Mouse (Mus musculus): Measurements from ENCODE around the gene Ficd. TPM values are rescaled to one million over a fixed set of nuclear protein-coding genes. Genes with fewer than 3 reads are reported as not detected.

Gene Ficd
- polyA plus RNA-seq (2012; fragmentation: generic; extraction: Trizol), result 5.0 TPM

DNA sequence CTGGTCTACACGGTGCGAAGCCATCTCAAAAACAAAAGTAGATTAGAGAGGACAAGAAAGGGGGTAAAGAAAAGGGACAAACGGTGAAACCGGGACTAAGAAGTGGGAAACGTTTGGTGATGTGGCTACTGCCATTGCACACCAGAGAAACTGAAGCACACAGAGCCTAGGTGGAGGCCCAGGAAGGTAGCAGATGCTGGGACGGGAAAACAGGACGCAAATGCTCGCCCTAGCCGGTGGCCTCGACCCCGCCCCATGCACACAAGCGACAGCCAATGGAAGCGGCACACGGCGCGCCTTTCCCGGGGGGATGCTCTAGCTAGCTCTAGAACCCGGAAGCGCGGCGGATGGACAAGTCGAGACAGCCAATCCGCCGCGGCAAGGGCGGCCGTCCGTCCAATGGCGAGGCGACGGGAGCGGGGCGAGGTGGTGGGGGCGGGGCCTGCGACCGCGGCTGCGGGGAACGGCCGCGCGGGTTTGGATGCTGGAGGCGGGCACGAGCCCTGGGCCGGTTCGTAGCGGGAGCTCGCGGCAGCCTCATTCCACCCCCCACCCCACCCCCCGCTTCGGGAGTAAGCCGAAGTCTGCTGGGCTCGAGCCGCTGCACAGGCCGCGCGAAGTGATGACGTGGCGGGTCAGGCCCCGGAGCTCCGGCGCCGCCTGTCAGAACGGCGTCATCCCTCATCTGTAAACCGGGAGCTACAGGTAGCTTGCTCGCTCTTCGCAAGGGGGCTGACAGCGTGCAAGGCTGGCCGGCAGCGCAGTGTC is at the start of gene Ficd:
Ficd (plus strand) TSS at position 459 of the 768 bp plus-strand sequence.
- Histone ChIP-seq H3K79me2 (ENCODE audit: control insufficient read depth, insufficient read depth) (no peaks in the 10 kb centered on the region), H3K27me3 (ENCODE audit: control insufficient read depth, insufficient read depth, insufficient read length) (peaks cover 6% of the 10 kb centered on the region), H3K4me2 (ENCODE audit: low read depth) (peak within 1 kb of the TSS; percentile 98), H3K4me3 (peak within 1 kb of the TSS; percentile 53), H3K36me3 (ENCODE audit: control insufficient read depth, insufficient read depth) (no peaks in the 10 kb centered on the region), H3ac (ENCODE audit: control insufficient read depth, insufficient read length) (peak within 1 kb of the TSS; percentile 65)
- TF ChIP-seq POLR2A (IDR thresholded peaks at IDR 0.05; ENCODE audit: insufficient read length, low read depth), result peak; percentile 71
- peak in 1 of 3 experiments; percentile 1 for TF ChIP-seq MYOG (IDR thresholded peaks at IDR 0.05; ENCODE audit: control insufficient read depth in 1 of 3, insufficient read depth in 1 of 3, insufficient read length in 2 of 3, low read depth in 2 of 3)
- TF ChIP-seq TCF12 (IDR thresholded peaks at IDR 0.05; ENCODE audit: insufficient read depth, poor library complexity, severe bottlenecking), result no peak
- no peak for TF ChIP-seq MAX (IDR thresholded peaks at IDR 0.05; ENCODE audit: low read depth)
- TF ChIP-seq E2F4 (IDR thresholded peaks at IDR 0.05; ENCODE audit: insufficient read depth), result no peak
- peak; percentile 71 for TF ChIP-seq POLR2AphosphoS2 (IDR thresholded peaks at IDR 0.05; ENCODE audit: insufficient read length, low read depth)

DNA sequence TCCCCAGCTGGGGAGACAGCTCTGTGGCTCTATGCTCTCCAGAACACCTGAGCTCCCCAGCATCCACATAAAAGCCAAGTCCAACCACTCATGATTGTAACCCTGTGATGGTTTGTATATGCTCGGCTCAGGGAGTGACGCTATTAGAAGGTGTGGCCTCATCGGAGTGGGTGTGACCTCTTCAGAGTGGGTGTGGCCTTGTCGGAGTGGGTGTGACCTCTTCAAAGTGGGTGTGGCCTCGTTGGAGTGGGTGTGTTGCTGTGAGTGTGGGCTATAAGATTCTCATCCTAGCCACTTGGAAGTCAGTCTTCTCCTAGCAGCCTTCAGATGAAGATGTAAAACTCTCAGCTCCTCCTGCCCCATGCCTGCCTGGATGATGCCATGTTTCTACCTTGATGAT is 48.1 kb upstream of the Ficd start:
- no peak overlapping the region for H3K4me3 ChIP-seq
- TF ChIP-seq POLR2AphosphoS2 (IDR thresholded peaks at IDR 0.05; ENCODE audit: insufficient read length, low read depth) (no peak), MAX (IDR thresholded peaks at IDR 0.05; ENCODE audit: low read depth) (no peak), REST (IDR thresholded peaks at IDR 0.05; ENCODE audit: insufficient read depth, insufficient read length) (no peak), MYOD1 (IDR thresholded peaks at IDR 0.05; ENCODE audit: control insufficient read depth in 1 of 3, insufficient read length in 2 of 3, low read depth in 2 of 3) (no peak), TCF3 (IDR thresholded peaks at IDR 0.05; ENCODE audit: insufficient read length, low read depth) (no peak)
- peaks cover 12% of the 10 kb centered on the region for H3K27me3 ChIP-seq (ENCODE audit: control insufficient read depth, insufficient read depth, insufficient read length)
- no peak overlapping the region for H3K4me2 ChIP-seq (ENCODE audit: low read depth)
- H3K79me2 ChIP-seq (ENCODE audit: control insufficient read depth, insufficient read depth), result no peaks in the 10 kb centered on the region
- no peak overlapping the region for H3ac ChIP-seq (ENCODE audit: control insufficient read depth, insufficient read length)
- no peaks in the 10 kb centered on the region for H3K36me3 ChIP-seq (ENCODE audit: control insufficient read depth, insufficient read depth)

DNA sequence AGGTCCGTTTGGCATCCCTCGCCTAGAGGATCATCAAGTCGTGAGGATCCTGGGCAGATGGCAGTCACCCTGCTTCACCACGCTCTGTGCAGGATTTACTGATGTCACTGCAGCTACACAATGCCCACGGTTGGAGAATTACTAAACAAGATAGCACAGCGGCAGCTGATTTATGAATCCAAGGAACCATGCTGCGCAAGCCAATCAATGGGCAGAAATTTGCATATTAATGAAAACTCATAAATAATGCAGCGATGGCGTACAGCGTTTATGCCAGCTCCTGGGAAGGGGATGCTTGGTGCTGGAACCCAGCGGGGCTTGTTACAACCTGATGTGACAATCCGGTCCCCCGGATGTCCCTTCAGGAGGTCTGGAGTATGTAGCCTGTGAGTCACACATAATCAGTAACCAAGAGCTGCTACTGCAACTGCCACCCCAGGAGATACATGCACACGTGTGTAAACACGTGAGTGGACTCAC is 45.5 kb upstream of the Ficd start:
- Histone ChIP-seq H3K27me3 (ENCODE audit: control insufficient read depth, insufficient read depth, insufficient read length) (no peaks in the 10 kb centered on the region), H3K4me2 (ENCODE audit: low read depth) (no peak overlapping the region), H3K79me2 (ENCODE audit: control insufficient read depth, insufficient read depth) (no peaks in the 10 kb centered on the region), H3K36me3 (ENCODE audit: control insufficient read depth, insufficient read depth) (no peaks in the 10 kb centered on the region), H3K4me3 (no peak overlapping the region), H3ac (ENCODE audit: control insufficient read depth, insufficient read length) (no peak overlapping the region)
- TF ChIP-seq MYOG (IDR thresholded peaks at IDR 0.05; ENCODE audit: control insufficient read depth in 1 of 3, insufficient read depth in 1 of 3, insufficient read length in 2 of 3, low read depth in 2 of 3), result no peak
- TF ChIP-seq USF1 (IDR thresholded peaks at IDR 0.05; ENCODE audit: low read depth), result no peak
- no peak for TF ChIP-seq TCF12 (IDR thresholded peaks at IDR 0.05; ENCODE audit: insufficient read depth, poor library complexity, severe bottlenecking)
- no peak for TF ChIP-seq MAX (IDR thresholded peaks at IDR 0.05; ENCODE audit: low read depth)

DNA sequence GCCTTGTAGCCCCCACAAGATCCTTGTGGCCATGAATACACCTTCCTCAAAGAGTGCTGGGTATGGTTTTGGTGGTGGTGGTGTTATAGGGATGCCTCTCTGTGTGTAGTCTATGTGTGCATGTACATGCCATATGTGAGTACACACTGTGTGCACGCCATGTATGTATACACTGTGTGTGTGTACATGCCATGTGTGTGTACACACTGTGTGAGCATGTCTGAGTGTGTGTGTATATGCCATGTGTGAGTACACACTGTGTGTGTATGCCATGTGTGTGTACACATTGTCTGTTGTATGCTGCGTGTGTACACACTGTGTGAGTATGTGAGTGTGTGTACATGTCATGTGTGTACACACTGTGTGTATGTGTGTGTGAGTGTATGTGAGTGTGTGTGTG is 44.7 kb upstream of the Ficd start:
- H3ac ChIP-seq (ENCODE audit: control insufficient read depth, insufficient read length), result no peak overlapping the region
- no peaks in the 10 kb centered on the region for H3K36me3 ChIP-seq (ENCODE audit: control insufficient read depth, insufficient read depth)
- no peak overlapping the region for H3K4me2 ChIP-seq (ENCODE audit: low read depth)
- no peak overlapping the region for H3K4me3 ChIP-seq
- H3K27me3 ChIP-seq (ENCODE audit: control insufficient read depth, insufficient read depth, insufficient read length), result no peaks in the 10 kb centered on the region
- no peaks in the 10 kb centered on the region for H3K79me2 ChIP-seq (ENCODE audit: control insufficient read depth, insufficient read depth)
- TF ChIP-seq E2F4 (IDR thresholded peaks at IDR 0.05; ENCODE audit: insufficient read depth) (no peak), USF1 (IDR thresholded peaks at IDR 0.05; ENCODE audit: low read depth) (no peak), POLR2AphosphoS2 (IDR thresholded peaks at IDR 0.05; ENCODE audit: insufficient read length, low read depth) (no peak), MYOG (IDR thresholded peaks at IDR 0.05; ENCODE audit: control insufficient read depth in 1 of 3, insufficient read depth in 1 of 3, insufficient read length in 2 of 3, low read depth in 2 of 3) (no peak), SRF (IDR thresholded peaks at IDR 0.05; ENCODE audit: control insufficient read depth, insufficient read length, low read depth) (no peak), MAX (IDR thresholded peaks at IDR 0.05; ENCODE audit: low read depth) (no peak), MYOD1 (IDR thresholded peaks at IDR 0.05; ENCODE audit: control insufficient read depth in 1 of 3, insufficient read length in 2 of 3, low read depth in 2 of 3) (no peak), TCF3 (IDR thresholded peaks at IDR 0.05; ENCODE audit: insufficient read length, low read depth) (no peak), TCF12 (IDR thresholded peaks at IDR 0.05; ENCODE audit: insufficient read depth, poor library complexity, severe bottlenecking) (no peak), CEBPB (IDR thresholded peaks at IDR 0.05; ENCODE audit: insufficient read depth, poor library complexity, severe bottlenecking) (no peak), REST (IDR thresholded peaks at IDR 0.05; ENCODE audit: insufficient read depth, insufficient read length) (no peak), POLR2A (IDR thresholded peaks at IDR 0.05; ENCODE audit: insufficient read length, low read depth) (no peak)

DNA sequence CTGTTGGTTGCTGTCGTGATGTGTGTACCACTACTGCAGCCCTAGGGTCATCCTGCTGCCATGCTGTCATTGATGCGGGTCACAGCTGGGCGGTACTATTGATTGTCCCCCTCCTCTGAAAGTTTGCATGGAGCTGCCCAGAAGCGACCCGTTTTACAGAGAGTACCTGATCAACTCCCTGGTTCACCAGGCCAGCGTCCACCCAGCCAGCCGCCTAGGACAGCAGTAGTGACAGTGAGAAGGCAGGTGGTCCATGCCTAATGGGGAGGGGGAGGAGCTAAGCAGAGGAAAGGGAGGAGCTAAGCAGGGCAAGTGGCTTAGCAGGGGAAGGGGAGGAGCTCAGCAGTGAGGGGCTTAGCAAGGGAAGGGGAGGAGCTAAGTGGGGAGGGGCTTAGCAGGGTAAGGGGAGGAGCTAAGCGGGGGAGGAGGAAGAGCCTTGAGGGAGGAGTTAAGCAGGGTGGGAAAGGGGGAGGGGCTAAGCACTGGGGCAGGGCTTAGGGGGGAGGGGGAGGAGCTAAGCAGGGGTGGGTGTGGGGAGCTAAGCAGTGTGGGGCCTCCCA is 42.3 kb upstream of the Ficd start:
- Histone ChIP-seq H3K36me3 (ENCODE audit: control insufficient read depth, insufficient read depth) (no peaks in the 10 kb centered on the region), H3K4me3 (no peak overlapping the region), H3K27me3 (ENCODE audit: control insufficient read depth, insufficient read depth, insufficient read length) (peaks cover 17% of the 10 kb centered on the region), H3K79me2 (ENCODE audit: control insufficient read depth, insufficient read depth) (no peaks in the 10 kb centered on the region), H3K4me2 (ENCODE audit: low read depth) (no peak overlapping the region), H3ac (ENCODE audit: control insufficient read depth, insufficient read length) (no peak overlapping the region)
- no peak for TF ChIP-seq REST (IDR thresholded peaks at IDR 0.05; ENCODE audit: insufficient read depth, insufficient read length)
